Mouse (Mus musculus): ENCODE data around the gene Pknox2. TPM values are rescaled to one million over a fixed set of nuclear protein-coding genes. Genes with fewer than 3 reads are reported as not detected.
A peak's percentile ranks its signal among the peaks of the same experiment; 100 is the strongest.

Gene Pknox2
- polyA plus RNA-seq, 1 experiment, result not detected

GRCm38 (mm10) chr9:37166899-37167298, 19.7 kb upstream of the Pknox2 start:
- Histone ChIP-seq H3K4me3 (ENCODE audit: insufficient read depth, low read length) (no peak overlapping the region), H3K4me1 (ENCODE audit: control insufficient read depth, insufficient read depth, low read length) (no peaks in the 10 kb centered on the region), H3K27ac (ENCODE audit: insufficient read depth, low read depth, low read length) (no peak overlapping the region)
- no peak for TF ChIP-seq POLR2A (IDR thresholded peaks at IDR 0.05; ENCODE audit: borderline replicate concordance, low read depth, low read length)
- no peak for TF ChIP-seq CTCF (IDR thresholded peaks at IDR 0.05; ENCODE audit: low read depth, low read length)

- Histone ChIP-seq H3K27ac (ENCODE audit: insufficient read depth, low read depth, low read length) (no peak overlapping the region), H3K4me1 (ENCODE audit: control insufficient read depth, insufficient read depth, low read length) (no peaks in the 10 kb centered on the region), H3K4me3 (ENCODE audit: insufficient read depth, low read length) (no peak overlapping the region)
- no peak for TF ChIP-seq POLR2A (IDR thresholded peaks at IDR 0.05; ENCODE audit: borderline replicate concordance, low read depth, low read length)
- no peak for TF ChIP-seq CTCF (IDR thresholded peaks at IDR 0.05; ENCODE audit: low read depth, low read length)
Observed at GRCm38 (mm10) chr9:37160686-37161085, 13.5 kb upstream of the Pknox2 start.

- Histone ChIP-seq H3K4me3 (ENCODE audit: insufficient read depth, low read length) (no peak overlapping the region), H3K27ac (ENCODE audit: insufficient read depth, low read depth, low read length) (no peak overlapping the region), H3K4me1 (ENCODE audit: control insufficient read depth, insufficient read depth, low read length) (no peaks in the 10 kb centered on the region)
- TF ChIP-seq CTCF (IDR thresholded peaks at IDR 0.05; ENCODE audit: low read depth, low read length) (no peak), POLR2A (IDR thresholded peaks at IDR 0.05; ENCODE audit: borderline replicate concordance, low read depth, low read length) (no peak)
Observed at GRCm38 (mm10) chr9:37147886-37148285, 679 bp upstream of the Pknox2 start.

GRCm38 (mm10) chr9:37146603-37147358, 426 bp downstream of the Pknox2 start:
- Histone ChIP-seq H3K4me3 (ENCODE audit: insufficient read depth, low read length) (peak overlapping the region; percentile 58), H3K27ac (ENCODE audit: insufficient read depth, low read depth, low read length) (no peak overlapping the region)
- TF ChIP-seq POLR2A (IDR thresholded peaks at IDR 0.05; ENCODE audit: borderline replicate concordance, low read depth, low read length) (no peak), CTCF (IDR thresholded peaks at IDR 0.05; ENCODE audit: low read depth, low read length) (no peak)

GRCm38 (mm10) chr9:37146353-37146602, 929 bp downstream of the Pknox2 start:
- H3K4me3 ChIP-seq (ENCODE audit: insufficient read depth, low read length), result peak overlapping the region; percentile 58
- H3K4me1 ChIP-seq (ENCODE audit: control insufficient read depth, insufficient read depth, low read length), result no peaks in the 10 kb centered on the region
- no peak overlapping the region for H3K27ac ChIP-seq (ENCODE audit: insufficient read depth, low read depth, low read length)
- TF ChIP-seq POLR2A (IDR thresholded peaks at IDR 0.05; ENCODE audit: borderline replicate concordance, low read depth, low read length), result no peak
- no peak for TF ChIP-seq CTCF (IDR thresholded peaks at IDR 0.05; ENCODE audit: low read depth, low read length)

More at GRCm38 (mm10) chr9:37146603-37147358, 426 bp downstream of the Pknox2 start:
- H3K4me1 ChIP-seq (ENCODE audit: control insufficient read depth, insufficient read depth, low read length), result no peaks in the 10 kb centered on the region

- TF ChIP-seq CTCF (IDR thresholded peaks at IDR 0.05; ENCODE audit: low read depth, low read length) (no peak), POLR2A (IDR thresholded peaks at IDR 0.05; ENCODE audit: borderline replicate concordance, low read depth, low read length) (no peak)
- Histone ChIP-seq H3K27ac (ENCODE audit: insufficient read depth, low read depth, low read length) (no peak overlapping the region), H3K4me3 (ENCODE audit: insufficient read depth, low read length) (peak overlapping the region; percentile 58), H3K4me1 (ENCODE audit: control insufficient read depth, insufficient read depth, low read length) (no peaks in the 10 kb centered on the region)
Observed at GRCm38 (mm10) chr9:37145616-37146352, 1.4 kb downstream of the Pknox2 start.

GRCm38 (mm10) chr9:37145151-37145615, 2.0 kb downstream of the Pknox2 start:
- TF ChIP-seq POLR2A (IDR thresholded peaks at IDR 0.05; ENCODE audit: borderline replicate concordance, low read depth, low read length), result no peak
- TF ChIP-seq CTCF (IDR thresholded peaks at IDR 0.05; ENCODE audit: low read depth, low read length), result no peak
- Histone ChIP-seq H3K4me1 (ENCODE audit: control insufficient read depth, insufficient read depth, low read length) (no peaks in the 10 kb centered on the region), H3K27ac (ENCODE audit: insufficient read depth, low read depth, low read length) (no peak overlapping the region), H3K4me3 (ENCODE audit: insufficient read depth, low read length) (peak overlapping the region; percentile 2; the same call in 1 of the 2 replicates)

GRCm38 (mm10) chr9:37144696-37145095, 2.5 kb downstream of the Pknox2 start:
- H3K27ac ChIP-seq (ENCODE audit: insufficient read depth, low read depth, low read length), result no peak overlapping the region
- H3K4me1 ChIP-seq (ENCODE audit: control insufficient read depth, insufficient read depth, low read length), result no peaks in the 10 kb centered on the region
- TF ChIP-seq CTCF (IDR thresholded peaks at IDR 0.05; ENCODE audit: low read depth, low read length), result no peak
- no peak for TF ChIP-seq POLR2A (IDR thresholded peaks at IDR 0.05; ENCODE audit: borderline replicate concordance, low read depth, low read length)
- H3K4me3 ChIP-seq (ENCODE audit: insufficient read depth, low read length), result no peak overlapping the region

- Histone ChIP-seq H3K27ac (ENCODE audit: insufficient read depth, low read depth, low read length) (no peak overlapping the region), H3K4me1 (ENCODE audit: control insufficient read depth, insufficient read depth, low read length) (no peaks in the 10 kb centered on the region), H3K4me3 (ENCODE audit: insufficient read depth, low read length) (no peak overlapping the region)
Observed at GRCm38 (mm10) chr9:37144251-37144650, 3.0 kb downstream of the Pknox2 start.

More at GRCm38 (mm10) chr9:37144251-37144650, 3.0 kb downstream of the Pknox2 start:
- no peak for TF ChIP-seq CTCF (IDR thresholded peaks at IDR 0.05; ENCODE audit: low read depth, low read length)
- no peak for TF ChIP-seq POLR2A (IDR thresholded peaks at IDR 0.05; ENCODE audit: borderline replicate concordance, low read depth, low read length)

Measured in bone marrow macrophage, adult 2 months (primary cell).